Comparison of ENCODE assay signal across 8 mouse cellular contexts in genomic region chr11:21569002-21569401, GRCm38 (mm10). TPM values are rescaled to one million over a fixed set of nuclear protein-coding genes. Genes with fewer than 3 reads are reported as not detected.
DNase-seq lines count a peak whose midpoint lies in the region; ATAC-seq lines count a peak whose summit lies in the region.

No protein-coding gene starts in this region.

- 46% methylated on average over 5 of the region's 5 CpGs for WGBS in heart, embryonic 11.5 days (ENCODE audit: insufficient replicate concordance)
- WGBS in midbrain, embryonic 15.5 days, result 71% methylated on average over 5 of the region's 5 CpGs
- WGBS in midbrain, embryonic 14.5 days, result 73% methylated on average over 5 of the region's 5 CpGs
- 58% methylated on average over 5 of the region's 5 CpGs for WGBS in stomach, embryonic 15.5 days

- peak overlapping the region; percentile 81 for H3K27ac ChIP-seq in heart, embryonic 11.5 days (ENCODE audit: low read depth, low read length)
- no peak overlapping the region for H3K27ac ChIP-seq in midbrain, embryonic 15.5 days
- no peak overlapping the region for H3K27ac ChIP-seq in midbrain, embryonic 14.5 days (replicated peaks; ENCODE audit: low read depth, low read length)
- H3K27ac ChIP-seq in stomach, embryonic 15.5 days, result peak overlapping the region; percentile 2; the same call in 1 of the 2 replicates

- H3K4me2 ChIP-seq in heart, embryonic 11.5 days, result peak overlapping the region; percentile 77
- peak overlapping the region; percentile 10; the same call in 1 of the 2 replicates for H3K4me2 ChIP-seq in midbrain, embryonic 15.5 days
- no peak overlapping the region for H3K4me2 ChIP-seq in midbrain, embryonic 14.5 days (ENCODE audit: low read length)
- H3K4me2 ChIP-seq in stomach, embryonic 15.5 days, result 0 out of 2 replicates have a peak overlapping the region, but pooled peaks have one; percentile 6

- DNase-seq in heart, postnatal 36 days, result no peak
- DNase-seq in midbrain, embryonic 14.5 days, result no peak
- peak; percentile 80 for DNase-seq in induced T-regulatory cell, adult 2 months (ENCODE audit: low read depth)
- DNase-seq in left cerebral cortex, adult 18-20 months (ENCODE audit: low spot score in 2 of 2), result no peak
- no peak for DNase-seq in cerebellum, adult 9-10 months

- H3K27me3 ChIP-seq in heart, embryonic 11.5 days (ENCODE audit: control insufficient read depth, insufficient read depth, low read length), result no peaks in the 10 kb centered on the region
- no peaks in the 10 kb centered on the region for H3K27me3 ChIP-seq in midbrain, embryonic 15.5 days (replicated peaks)
- no peaks in the 10 kb centered on the region for H3K27me3 ChIP-seq in midbrain, embryonic 14.5 days (ENCODE audit: control insufficient read depth, insufficient read depth, low read length)
- no peaks in the 10 kb centered on the region for H3K27me3 ChIP-seq in stomach, embryonic 15.5 days (replicated peaks)

- intact Hi-C loops in heart, postnatal 36 days (cut with DNase I), result no loop called here

- no peak for ATAC-seq in heart, embryonic 11.5 days (replicated peaks; ENCODE audit: insufficient number of reproducible peaks, low FRiP score, low TSS enrichment)
- no peak for ATAC-seq in midbrain, embryonic 15.5 days (replicated peaks)
- no peak for ATAC-seq in midbrain, embryonic 14.5 days (ENCODE audit: low FRiP score, low TSS enrichment)
- ATAC-seq in stomach, embryonic 15.5 days (ENCODE audit: insufficient read depth, low FRiP score, low read depth), result no peak

- peak overlapping the region; percentile 30 for H3K4me3 ChIP-seq in heart, embryonic 11.5 days (ENCODE audit: low read depth, low read length)
- no peak overlapping the region for H3K4me3 ChIP-seq in midbrain, embryonic 15.5 days
- no peak overlapping the region for H3K4me3 ChIP-seq in midbrain, embryonic 14.5 days (replicated peaks; ENCODE audit: low read depth, low read length)
- H3K4me3 ChIP-seq in stomach, embryonic 15.5 days (replicated peaks), result no peak overlapping the region

- peaks cover 13% of the 10 kb centered on the region for H3K36me3 ChIP-seq in heart, embryonic 11.5 days (ENCODE audit: control insufficient read depth, insufficient read depth, low read length)
- peaks cover 9% of the 10 kb centered on the region; the same call in 1 of the 2 replicates for H3K36me3 ChIP-seq in midbrain, embryonic 15.5 days (replicated peaks)
- peaks cover 21% of the 10 kb centered on the region for H3K36me3 ChIP-seq in midbrain, embryonic 14.5 days (ENCODE audit: control insufficient read depth, insufficient read depth, low read length)
- H3K36me3 ChIP-seq in stomach, embryonic 15.5 days, result peaks cover 7% of the 10 kb centered on the region; the same call in 1 of the 2 replicates

- no peaks in the 10 kb centered on the region for H3K9me3 ChIP-seq in heart, embryonic 11.5 days (replicated peaks; ENCODE audit: control insufficient read depth, low read length)
- no peaks in the 10 kb centered on the region for H3K9me3 ChIP-seq in midbrain, embryonic 15.5 days
- no peaks in the 10 kb centered on the region for H3K9me3 ChIP-seq in midbrain, embryonic 14.5 days (ENCODE audit: control insufficient read depth, low read length)
- no peaks in the 10 kb centered on the region for H3K9me3 ChIP-seq in stomach, embryonic 15.5 days

- H3K9ac ChIP-seq in heart, embryonic 11.5 days (ENCODE audit: low read depth, low read length), result 0 out of 2 replicates have a peak overlapping the region, but pooled peaks have one; percentile 49
- no peak overlapping the region for H3K9ac ChIP-seq in midbrain, embryonic 15.5 days
- no peak overlapping the region for H3K9ac ChIP-seq in midbrain, embryonic 14.5 days (replicated peaks; ENCODE audit: low read length)
- no peak overlapping the region for H3K9ac ChIP-seq in stomach, embryonic 15.5 days

- H3K4me1 ChIP-seq in heart, embryonic 11.5 days (ENCODE audit: control insufficient read depth, insufficient read depth, low read length), result peaks cover 14% of the 10 kb centered on the region
- H3K4me1 ChIP-seq in midbrain, embryonic 15.5 days, result peaks cover 29% of the 10 kb centered on the region
- H3K4me1 ChIP-seq in midbrain, embryonic 14.5 days (ENCODE audit: control insufficient read depth, insufficient read depth, low read length), result peaks cover 13% of the 10 kb centered on the region
- peaks cover 12% of the 10 kb centered on the region; the same call in 1 of the 2 replicates for H3K4me1 ChIP-seq in stomach, embryonic 15.5 days

RNA-seq across cellular contexts. Expression of gene Wdpcp, which starts 3.0 kb away (rescaled TPM):
- 6.5 and 7.8 TPM in 2 replicates for polyA plus RNA-seq in heart, embryonic 11.5 days (2014; fragmentation: Nextera tagmentation; extraction: Ambion mirVana)
- 1 to 10 TPM; 4.8 TPM for total RNA-seq in heart, postnatal 36 days (2021)
- polyA plus RNA-seq in midbrain, embryonic 15.5 days (2015; fragmentation: Nextera tagmentation; extraction: Ambion mirVana), result 11.9 and 12.8 TPM in 2 replicates
- polyA plus RNA-seq in midbrain, embryonic 14.5 days (2014; fragmentation: Nextera tagmentation; extraction: Ambion mirVana), result 7.2 and 12.4 TPM in 2 replicates
- polyA plus RNA-seq in stomach, embryonic 15.5 days (2015; fragmentation: Nextera tagmentation; extraction: Ambion mirVana), result 8.9 and 9.0 TPM in 2 replicates
- 10 to 100 TPM; 13.5 to 13.9 TPM for total RNA-seq in left cerebral cortex, adult 18-20 months (2021)

RNA-seq across cellular contexts. Expression of gene Mdh1, which starts 3.2 kb away (rescaled TPM):
- 1,365 and 1,434 TPM in 2 replicates for polyA plus RNA-seq in heart, embryonic 11.5 days (2014; fragmentation: Nextera tagmentation; extraction: Ambion mirVana)
- 1,000 to 10,000 TPM; 2,443 to 2,451 TPM for total RNA-seq in heart, postnatal 36 days (2021)
- polyA plus RNA-seq in midbrain, embryonic 15.5 days (2015; fragmentation: Nextera tagmentation; extraction: Ambion mirVana), result 526 and 546 TPM in 2 replicates
- polyA plus RNA-seq in midbrain, embryonic 14.5 days (2014; fragmentation: Nextera tagmentation; extraction: Ambion mirVana), result 551 and 578 TPM in 2 replicates
- 432 and 460 TPM in 2 replicates for polyA plus RNA-seq in stomach, embryonic 15.5 days (2015; fragmentation: Nextera tagmentation; extraction: Ambion mirVana)
- 100 to 1,000 TPM; 860 to 910 TPM for total RNA-seq in left cerebral cortex, adult 18-20 months (2021)

Comparison
In these comparisons a context has a peak if more than half of its experiments do, and no peak if none do; other contexts are left out.
1. H3K27ac ChIP-seq: peak in heart, embryonic 11.5 days (single experiment) and stomach, embryonic 15.5 days (single experiment); none in midbrain, embryonic 15.5 days (single experiment) and midbrain, embryonic 14.5 days (single experiment).